Mouse (Mus musculus) olfactory bulb, adult 2 months (tissue): Measurements from ENCODE around the gene B3galnt1.

Source experiments
- CTCF ChIP-seq: fragments of 200-500 bp; IDR thresholded peaks from 2 replicates; pipeline ENCODE4 v1.5.1; 2012; ENCODE audit warnings: low read depth, mild to moderate bottlenecking, low read length, moderate library complexity; ENCODE audit not compliant: insufficient read depth
- POLR2A ChIP-seq: fragments of 200-500 bp; IDR thresholded peaks from 2 replicates; pipeline ENCODE4 v1.6.1; 2012; ENCODE audit warnings: mild to moderate bottlenecking, low read depth, low read length, moderate library complexity; ENCODE audit not compliant: insufficient read depth

GRCm38 (mm10) chr3:69549602-69550001 is 49.2 kb downstream of the B3galnt1 start:
- no peak for TF ChIP-seq CTCF
- no peak for TF ChIP-seq POLR2A
